Mouse (Mus musculus) frontal cortex, adult 2 months (tissue): ENCODE data around the gene Mlst8. TPM values are rescaled to one million over a fixed set of nuclear protein-coding genes. Genes with fewer than 3 reads are reported as not detected.
"Not testable (repeated sequence)": the region's sequence is repeated elsewhere in the genome, so short reads cannot be mapped to it uniquely, and the experiment has no call there.

Experiments
- DNase-seq, 2 experiments: peaks; one replicate each; pipeline ENCODE4 v3.0.0; 2022; ENCODE audit warnings: low spot score in 1 of 2; ENCODE audit errors: extremely low spot score in 1 of 2
- polyA plus RNA-seq: library from polyadenylated mRNA; depleted of rRNA; stranded (reverse); fragments of >200 nt; gene quantifications from 2 replicates; pipeline ENCODE4 v1.2.3, GENCODE M21; 2012; rRNA removed

Gene Mlst8
- polyA plus RNA-seq, 1 experiment, result 37.9 TPM

DNA sequence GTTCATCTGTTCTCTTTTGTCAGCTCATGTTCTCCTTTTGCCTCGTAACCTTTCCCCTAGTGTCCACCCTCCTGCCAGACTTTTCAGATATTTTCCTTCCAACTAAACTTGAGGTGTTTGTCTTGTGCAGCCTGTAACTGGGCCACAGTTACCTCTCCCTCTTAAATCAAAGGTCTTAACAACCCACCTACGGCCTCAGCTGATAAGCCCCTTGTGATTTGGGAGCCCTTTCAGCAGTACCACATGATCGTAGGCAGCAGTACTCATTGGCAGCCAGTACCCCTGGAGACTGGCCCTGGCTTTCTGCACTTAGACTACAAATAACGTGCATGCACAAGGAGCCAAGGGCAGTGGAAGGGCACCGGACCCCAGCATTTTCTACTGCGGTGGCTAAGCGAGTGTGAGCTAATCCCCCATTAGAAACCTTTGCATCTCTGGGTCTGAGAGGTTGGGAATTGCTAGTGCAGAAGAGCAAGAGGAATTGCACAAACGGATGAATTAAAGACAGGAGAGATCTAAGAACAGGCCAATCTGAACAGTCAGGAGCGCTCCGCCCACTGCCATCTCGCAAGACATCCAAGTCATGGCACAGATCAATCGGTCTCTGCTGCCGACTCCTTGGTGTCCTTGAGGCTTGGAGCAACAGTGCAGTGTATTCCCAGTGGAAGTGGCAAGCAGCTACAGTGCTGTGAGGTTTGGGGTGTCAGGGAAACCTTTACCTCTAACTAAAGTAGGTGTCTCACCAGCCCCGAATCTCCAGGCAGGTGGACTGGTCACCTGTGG is 49.5 kb downstream of the Mlst8 start:
- DNase-seq, result no peak

DNA sequence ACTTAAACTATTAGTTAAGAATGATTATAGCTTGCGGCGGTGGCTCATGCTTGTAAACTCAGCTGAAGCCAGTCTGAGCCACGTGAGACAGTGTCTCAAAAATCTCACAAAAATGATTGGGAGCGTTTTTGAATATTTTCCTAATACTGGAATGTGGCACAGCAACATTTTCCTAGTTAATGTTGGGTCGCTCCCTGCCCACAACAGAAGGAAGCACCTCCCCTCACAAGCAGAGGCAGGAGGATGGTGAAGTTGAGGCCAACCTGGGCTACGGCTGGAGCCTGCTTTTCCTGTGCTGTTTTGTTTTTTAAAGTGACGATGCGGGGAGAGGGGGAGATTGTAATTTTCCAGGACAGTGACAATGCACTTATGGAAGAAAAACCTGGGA is 51.7 kb downstream of the Mlst8 start:
- DNase-seq, result no peak

DNA sequence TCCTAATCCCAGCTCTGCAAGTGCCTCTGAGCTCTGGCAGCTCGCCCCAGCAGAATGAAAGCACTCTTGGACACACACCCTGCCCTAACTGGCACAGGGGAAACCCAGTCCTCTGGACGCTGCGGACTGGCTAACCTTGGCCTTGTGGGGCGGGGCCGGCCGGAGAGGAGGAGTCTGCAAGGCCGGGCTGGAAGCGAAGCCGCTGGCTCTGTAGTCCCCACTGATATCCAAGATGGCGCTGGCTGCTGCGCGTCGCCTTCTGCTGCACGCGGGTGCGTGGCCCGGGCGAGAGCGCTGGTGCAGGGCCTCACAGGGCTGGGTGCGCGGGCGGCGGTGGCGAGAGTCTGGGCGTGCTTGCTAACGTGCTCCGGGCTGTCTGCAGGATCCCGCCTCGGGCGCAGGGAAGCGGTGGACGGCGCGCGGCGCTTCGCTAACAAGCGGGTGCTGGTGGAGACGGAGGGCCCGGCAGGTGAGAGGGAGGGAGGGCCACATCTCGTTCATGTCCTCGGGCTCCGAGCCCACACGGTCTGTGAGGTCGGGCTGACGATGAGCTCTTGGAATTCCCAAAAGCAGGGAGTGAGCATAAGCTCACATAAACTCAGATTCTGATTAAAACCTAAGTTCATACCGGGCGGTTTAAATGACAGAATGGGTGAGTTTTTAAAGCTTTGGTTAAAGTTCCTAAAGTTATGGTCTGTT is 52.3 kb downstream of the Mlst8 start, which contains the start of gene Eci1:
TSS of gene Eci1 (plus strand) at position 171 of the 699 bp plus-strand sequence.
- peak; percentile 87 to 90 for DNase-seq

DNA sequence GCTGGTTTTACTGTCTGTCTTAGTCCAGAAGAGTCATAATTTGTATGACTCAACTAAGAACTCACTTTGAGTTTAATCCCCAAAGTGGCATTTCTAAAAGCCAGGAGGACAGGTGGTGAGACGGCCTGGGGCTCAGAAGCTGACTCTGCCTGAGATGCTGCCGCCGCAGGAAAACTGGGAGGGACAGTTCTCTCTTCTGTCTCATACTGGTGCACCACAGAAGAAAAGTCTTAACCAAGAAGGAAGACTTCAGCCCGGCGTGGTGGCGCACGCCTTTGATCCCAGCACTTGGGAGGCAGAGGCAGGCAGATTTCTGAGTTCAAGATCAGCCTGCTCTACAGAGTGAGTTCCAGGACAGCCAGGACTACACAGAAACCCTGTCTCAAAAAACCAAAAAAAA is 53.0 kb downstream of the Mlst8 start:
- DNase-seq, result no peak

DNA sequence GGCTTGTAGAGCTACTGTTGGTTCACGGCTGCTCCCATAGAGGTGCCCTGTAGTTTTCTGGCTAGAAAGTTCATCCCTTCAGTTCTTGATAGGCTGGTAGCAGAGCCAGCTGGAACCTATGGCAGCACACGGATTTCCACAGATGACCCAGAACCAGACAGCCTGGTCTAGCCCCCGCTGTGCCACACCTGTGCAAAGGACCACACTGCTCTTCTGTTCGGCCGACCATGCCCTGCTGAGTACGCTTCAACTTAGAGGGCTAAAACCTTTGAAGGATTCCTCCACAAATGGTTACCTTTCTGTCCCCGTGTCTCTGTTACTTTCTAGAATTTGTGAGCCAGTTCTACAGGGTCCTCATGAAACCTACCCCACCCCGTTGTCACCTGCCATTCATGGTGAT is 53.6 kb downstream of the Mlst8 start:
- not testable (repeated sequence) for DNase-seq

DNA sequence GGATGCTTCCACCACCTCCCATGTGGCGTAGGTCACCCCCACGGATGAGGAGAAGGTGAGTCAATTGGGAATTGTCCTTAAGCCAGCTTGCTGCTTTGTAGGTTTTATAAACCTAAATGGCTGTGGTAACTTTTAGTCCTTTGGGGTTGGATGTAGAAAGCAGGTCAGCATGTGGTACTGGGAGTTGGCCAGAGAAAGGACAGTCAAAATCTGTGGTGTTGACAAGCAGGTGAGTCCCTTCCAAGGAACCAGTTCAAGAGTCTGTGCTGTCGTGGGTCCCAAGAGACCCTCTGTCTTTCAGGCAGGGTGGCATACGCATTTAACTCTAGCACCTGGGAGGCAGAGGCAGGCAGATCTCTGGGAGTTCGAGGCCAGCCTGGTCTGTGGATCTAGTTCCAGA is 54.4 kb downstream of the Mlst8 start:
- no peak for DNase-seq

Other genes with a start within 250 kb of the Mlst8 start
- 3.3 and 4.4 TPM in 2 replicates for gene Ccnf, start 227.6 kb downstream of the Mlst8 start, polyA plus RNA-seq
- gene Abca17, start 128.0 kb downstream of the Mlst8 start, polyA plus RNA-seq, result 0.90 and 1.0 TPM in 2 replicates
- 44.7 and 47.6 TPM in 2 replicates for gene Abca3, start 127.1 kb downstream of the Mlst8 start, polyA plus RNA-seq
- 269 and 276 TPM in 2 replicates for gene Rnps1, start 64.5 kb downstream of the Mlst8 start, polyA plus RNA-seq
- 50.0 and 55.9 TPM in 2 replicates for gene Eci1, start 52.4 kb downstream of the Mlst8 start, polyA plus RNA-seq
- gene Dnase1l2, start 36.0 kb downstream of the Mlst8 start, polyA plus RNA-seq, result 18.3 and 22.9 TPM in 2 replicates
- gene E4f1, start 8.8 kb downstream of the Mlst8 start, polyA plus RNA-seq, result 86.1 and 86.4 TPM in 2 replicates
- 85.4 and 95.8 TPM in 2 replicates for gene Pgp, start 8.7 kb downstream of the Mlst8 start, polyA plus RNA-seq
- 2.1 and 2.6 TPM in 2 replicates for gene Bricd5, start 5.2 kb downstream of the Mlst8 start, polyA plus RNA-seq
- 116 and 124 TPM in 2 replicates for gene Caskin1, start 9.5 kb upstream of the Mlst8 start, polyA plus RNA-seq
- gene Traf7, start 48.9 kb upstream of the Mlst8 start, polyA plus RNA-seq, result 194 and 212 TPM in 2 replicates
- 97.2 and 118 TPM in 2 replicates for gene Rab26, start 55.1 kb upstream of the Mlst8 start, polyA plus RNA-seq
- 85.1 and 85.3 TPM in 2 replicates for gene Pkd1, start 70.8 kb upstream of the Mlst8 start, polyA plus RNA-seq
- gene Tsc2, start 153.6 kb upstream of the Mlst8 start, polyA plus RNA-seq, result 175 and 194 TPM in 2 replicates
- gene Nthl1, start 153.6 kb upstream of the Mlst8 start, polyA plus RNA-seq, result 8.8 and 10.7 TPM in 2 replicates
- gene Slc9a3r2, start 171.2 kb upstream of the Mlst8 start, polyA plus RNA-seq, result 80.5 and 83.9 TPM in 2 replicates
- gene Npw, start 179.4 kb upstream of the Mlst8 start, polyA plus RNA-seq, result 0.65 TPM in 1 of 2 replicates, not detected in the other
- 53.8 and 59.4 TPM in 2 replicates for gene Zfp598, start 190.6 kb upstream of the Mlst8 start, polyA plus RNA-seq
- 170 and 183 TPM in 2 replicates for gene Syngr3, start 210.9 kb upstream of the Mlst8 start, polyA plus RNA-seq
- gene Gfer, start 217.1 kb upstream of the Mlst8 start, polyA plus RNA-seq, result 22.6 and 24.1 TPM in 2 replicates
- 5.9 and 6.7 TPM in 2 replicates for gene Noxo1, start 217.2 kb upstream of the Mlst8 start, polyA plus RNA-seq
- gene Tbl3, start 228.6 kb upstream of the Mlst8 start, polyA plus RNA-seq, result 56.1 and 56.2 TPM in 2 replicates
- gene Rnf151, start 239.0 kb upstream of the Mlst8 start, polyA plus RNA-seq, result 0.11 and 0.38 TPM in 2 replicates
- gene Rps2, start 239.0 kb upstream of the Mlst8 start, polyA plus RNA-seq, result 967 and 1,066 TPM in 2 replicates
- gene Ndufb10, start 245.4 kb upstream of the Mlst8 start, polyA plus RNA-seq, result 445 and 493 TPM in 2 replicates
- 0.56 and 0.65 TPM in 2 replicates for gene Rpl3l, start 248.7 kb upstream of the Mlst8 start, polyA plus RNA-seq